Mouse (Mus musculus) left cerebral cortex, adult 18-20 months (tissue): ENCODE measurements around the gene Hdhd3. TPM values are rescaled to one million over a fixed set of nuclear protein-coding genes. Genes with fewer than 3 reads are reported as not detected.

Source experiments
- DNase-seq, 2 experiments: peaks; one replicate each; pipeline ENCODE4 v3.0.0; 2021 to 2022; ENCODE audit warnings: low spot score in 2 of 2, mixed read lengths in 1 of 2
- total RNA-seq, 2 experiments: library from RNA; stranded (reverse); gene quantifications; 2 replicates each; pipeline ENCODE4 v1.2.3; 2021

Hdhd3 gene
- total RNA-seq, 2 experiments from 2014 or later, result 8.9 to 9.0 TPM

- no peak for DNase-seq
These were observed 11.7 kb upstream of the Hdhd3 start for GRCm38 (mm10) chr4:62514995-62515394.

DNA sequence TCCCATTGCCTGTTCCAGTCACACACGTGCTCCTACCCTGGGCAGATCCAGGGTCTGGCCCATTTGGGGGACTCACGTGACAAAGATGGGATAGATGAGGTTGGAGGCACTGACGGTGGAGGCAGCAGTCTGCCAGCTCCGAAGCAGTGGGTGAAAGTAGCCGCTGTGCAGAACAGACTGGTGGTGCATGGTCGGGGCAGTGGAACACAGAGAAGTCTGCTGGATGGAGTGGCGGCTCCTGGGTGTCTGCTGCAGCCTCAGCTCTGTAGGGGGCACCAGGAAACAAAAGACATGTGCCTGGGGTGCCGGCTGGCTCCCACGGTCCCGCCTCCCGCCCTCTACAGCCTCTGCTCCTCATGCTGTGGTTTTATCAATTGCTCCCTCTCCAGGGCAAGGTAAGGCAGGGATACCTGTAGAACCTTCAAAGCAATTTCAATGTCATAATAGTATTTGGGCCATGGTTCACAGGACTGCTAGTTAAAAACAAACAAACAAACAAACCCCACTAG is 10.8 kb upstream of the Hdhd3 start:
- DNase-seq, result no peak

DNA sequence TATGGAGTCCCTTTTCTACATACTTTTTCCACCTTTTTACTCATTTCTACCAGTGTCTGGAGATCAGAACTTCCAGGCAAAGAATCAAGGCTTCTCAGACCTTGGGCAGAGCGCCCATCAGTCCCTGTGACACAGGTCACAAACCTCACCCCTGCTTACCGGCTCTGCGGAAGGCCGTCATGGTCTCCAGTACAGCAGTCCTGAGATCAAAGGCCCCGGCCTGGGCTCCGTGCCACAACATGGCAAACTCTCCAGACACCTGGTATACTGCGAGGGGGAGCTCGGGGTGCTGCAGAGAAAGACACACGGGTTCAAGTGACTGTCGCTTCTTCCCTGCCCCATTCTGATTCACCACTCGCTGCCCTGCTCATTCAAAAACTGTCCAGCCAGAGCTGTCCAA is 6.7 kb upstream of the Hdhd3 start:
- DNase-seq, result no peak

GRCm38 (mm10) chr4:62508839-62509238 is 5.6 kb upstream of the Hdhd3 start:
- no peak for DNase-seq

GRCm38 (mm10) chr4:62506798-62507197 is 3.5 kb upstream of the Hdhd3 start:
- DNase-seq, result no peak

GRCm38 (mm10) chr4:62505991-62506390 is 2.7 kb upstream of the Hdhd3 start:
- DNase-seq, result no peak

- no peak for DNase-seq
These were observed 298 bp downstream of the Hdhd3 start for GRCm38 (mm10) chr4:62502969-62503368.

- peak; percentile 90 to 93 for DNase-seq
These were observed 1.1 kb downstream of the Hdhd3 start for GRCm38 (mm10) chr4:62501964-62502732.

GRCm38 (mm10) chr4:62501534-62501933 is 1.7 kb downstream of the Hdhd3 start:
- DNase-seq, result no peak

DNA sequence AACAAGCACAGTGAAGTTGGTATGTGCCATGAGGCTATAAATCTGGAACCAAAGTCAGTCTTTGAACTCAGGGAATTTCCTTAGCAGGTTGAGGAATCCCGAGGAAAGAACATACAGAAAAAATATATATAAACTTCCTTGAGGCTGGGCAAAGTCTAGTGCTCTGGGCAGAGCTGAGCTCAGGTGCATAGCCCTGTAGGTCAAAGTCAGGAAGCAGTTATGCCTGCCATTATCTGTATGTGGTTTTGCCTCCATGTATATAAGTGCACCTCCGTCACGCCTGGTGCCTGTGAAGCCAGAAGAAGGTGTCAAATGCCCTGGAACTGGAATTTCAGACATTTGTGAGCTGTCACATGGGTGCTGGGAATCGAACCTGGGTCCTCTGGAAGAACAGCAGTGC is 2.5 kb downstream of the Hdhd3 start:
- DNase-seq, result no peak

DNA sequence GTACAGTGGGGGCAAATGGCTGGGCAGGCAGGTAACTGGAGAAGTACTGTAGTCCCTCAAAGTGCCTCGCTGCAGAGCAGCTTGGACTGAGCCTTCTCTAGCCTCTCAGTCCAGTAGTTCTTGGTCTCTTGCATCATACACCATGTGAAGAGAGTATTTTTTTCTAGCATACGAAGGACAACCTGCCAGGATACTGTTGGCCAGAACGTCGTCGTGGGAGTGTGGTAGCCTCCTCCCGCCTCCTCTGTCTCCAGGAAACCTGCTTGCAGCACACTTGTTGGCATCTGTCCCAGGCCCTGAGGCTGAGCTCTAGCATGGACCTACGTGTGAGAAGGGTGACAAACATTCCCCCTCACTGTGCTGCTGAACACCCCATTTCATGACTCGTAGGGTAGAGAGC is 6.5 kb downstream of the Hdhd3 start:
- DNase-seq, result peak; percentile 73 to 80

GRCm38 (mm10) chr4:62495946-62496345 is 7.3 kb downstream of the Hdhd3 start:
- DNase-seq, result no peak

DNA sequence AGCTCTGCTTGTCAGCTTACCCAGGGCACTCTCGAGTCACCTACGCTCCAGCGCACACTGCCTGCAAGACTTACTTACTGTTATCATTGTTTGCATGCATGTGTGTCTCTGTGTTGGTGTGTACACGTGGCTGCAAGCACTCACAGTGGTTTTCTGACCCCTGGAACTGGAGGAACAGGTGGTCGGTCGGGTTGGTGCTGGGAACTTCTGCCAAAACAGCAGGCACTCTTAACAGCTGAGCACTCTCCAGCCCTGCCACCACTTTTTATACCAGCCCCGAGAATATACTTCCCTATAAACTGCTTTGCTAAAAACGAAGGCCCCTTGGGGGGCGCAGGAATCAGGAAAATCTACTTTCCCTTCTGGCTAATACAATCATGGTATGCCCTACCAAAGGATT is 9.0 kb downstream of the Hdhd3 start:
- DNase-seq, result no peak

GRCm38 (mm10) chr4:62492682-62493081 is 10.6 kb downstream of the Hdhd3 start:
- no peak for DNase-seq

- no peak for DNase-seq
These were observed 15.4 kb downstream of the Hdhd3 start for GRCm38 (mm10) chr4:62487914-62488313.

DNA sequence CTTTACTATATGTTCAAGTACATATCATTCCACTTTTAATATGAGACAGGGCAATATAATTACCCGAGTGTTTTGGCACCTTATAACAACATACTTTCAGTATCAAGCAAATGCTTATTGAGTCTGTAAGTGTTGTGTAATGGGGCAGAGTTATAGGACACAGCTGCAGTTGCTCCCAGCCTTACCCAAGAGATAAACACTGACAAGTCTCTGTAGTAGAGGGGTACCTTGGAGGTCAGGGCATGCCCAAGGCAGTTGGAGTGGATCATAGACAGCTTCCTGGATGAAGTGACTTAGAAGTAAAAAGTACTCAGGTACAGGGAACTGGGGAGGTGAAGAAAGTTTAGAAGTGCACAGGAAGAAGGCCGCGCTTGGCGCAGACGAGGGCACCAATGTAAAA is 16.1 kb downstream of the Hdhd3 start:
- DNase-seq, result no peak

GRCm38 (mm10) chr4:62486162-62486696 is 17.0 kb downstream of the Hdhd3 start:
- no peak for DNase-seq

GRCm38 (mm10) chr4:62485450-62486161 is 17.7 kb downstream of the Hdhd3 start:
- no peak for DNase-seq

DNA sequence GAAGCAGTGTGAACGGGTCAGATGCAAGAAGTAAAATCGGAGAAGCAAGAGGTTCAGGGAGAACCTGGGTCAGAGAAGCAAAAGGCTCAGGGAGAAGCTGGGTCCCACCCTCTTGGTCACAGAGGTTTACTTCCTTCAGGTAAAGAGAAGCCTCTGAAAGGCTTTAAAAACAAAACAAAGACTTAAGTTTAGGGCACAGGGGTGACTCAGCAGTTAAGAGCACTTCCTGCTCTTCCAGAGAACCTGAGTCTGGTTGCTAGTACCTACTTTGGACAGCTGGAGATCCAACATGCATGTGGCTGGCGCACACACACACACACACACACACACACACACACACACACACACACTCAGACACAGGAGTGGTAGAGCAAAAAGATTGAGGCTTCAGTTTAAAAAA is 18.3 kb downstream of the Hdhd3 start:
- DNase-seq, result no peak

DNA sequence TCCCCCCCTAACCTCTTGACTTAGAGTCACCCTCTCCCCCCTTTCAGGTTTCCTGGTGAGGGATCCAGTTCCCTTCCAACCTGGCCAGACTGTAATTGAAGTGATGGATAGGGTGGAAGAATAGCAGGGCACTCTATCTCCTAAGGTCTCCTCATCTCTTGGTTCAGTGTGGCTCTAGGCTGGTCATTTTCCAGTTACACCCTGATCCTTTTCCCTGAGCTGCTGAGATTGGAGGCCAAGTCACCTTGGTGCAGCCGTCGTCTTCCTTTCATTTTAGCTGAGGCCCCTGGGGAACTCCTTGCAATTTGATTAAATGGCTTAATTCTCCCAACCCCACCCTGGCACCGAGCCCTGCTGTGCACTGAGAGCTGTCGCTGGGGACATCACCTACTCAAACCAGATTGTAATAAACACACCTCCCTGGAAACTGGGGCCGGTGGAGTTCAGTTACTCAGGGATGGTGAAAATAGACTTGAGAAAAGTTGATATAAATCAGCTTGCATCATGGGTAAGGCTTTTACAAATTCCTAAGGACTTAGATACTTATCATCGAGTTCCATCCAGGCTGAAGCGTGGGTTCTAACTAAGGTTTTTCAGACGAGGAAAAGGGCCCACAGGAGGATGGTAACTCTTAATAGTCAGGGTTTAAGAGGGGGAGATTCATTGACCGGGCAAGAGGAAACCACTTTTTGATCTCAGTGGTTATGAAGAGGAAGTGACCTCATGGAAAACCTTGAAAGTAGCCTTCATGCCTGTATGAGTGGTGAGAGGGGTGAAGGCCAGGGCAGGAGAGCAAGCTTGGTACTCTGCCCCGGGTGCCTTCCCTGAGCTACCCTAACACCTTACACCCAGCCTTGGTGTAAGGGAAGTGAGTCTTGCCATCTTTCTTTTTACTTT is 22.3 kb downstream of the Hdhd3 start:
- no peak for DNase-seq
